Mouse (Mus musculus) retina, adult 2 months (tissue): ENCODE measurements around the gene Zfp784.

ENCODE experiments used
- DNase-seq: peaks from one replicate; pipeline ENCODE4 v3.0.0-alpha.2; 2012; ENCODE audit warnings: low read depth, low spot score

Zfp784 gene

GRCm38 (mm10) chr7:4988250-4988649, 50.0 kb downstream of the Zfp784 start:
- no peak for DNase-seq
